Comparison of ENCODE assay signal across 11 mouse cellular contexts in genomic region chr6:142779812-142780573, GRCm38 (mm10). TPM values are rescaled to one million over a fixed set of nuclear protein-coding genes. Genes with fewer than 3 reads are reported as not detected.
DNase-seq lines count a peak whose midpoint lies in the region; ATAC-seq and TF ChIP-seq lines count a peak whose summit lies in the region.
"Had no signal": no experiment of that assay in that cellular context is flagged by ENCODE, and none has a peak within 500 bp of the region (broad histone marks: within the 10 kb centered on the region; RNA-seq: fewer than 3 reads in every experiment).

No protein-coding gene starts in this region.

- 0 out of 2 replicates have a peak overlapping the region, but pooled peaks have one; percentile 7 for H3K4me3 ChIP-seq in E14TG2a.4 (replicated peaks; ENCODE audit: low read length)
- H3K4me3 ChIP-seq in hindbrain, embryonic 11.5 days (ENCODE audit: low read depth, low read length) = no peak overlapping the region
- no peak overlapping the region for H3K4me3 ChIP-seq in midbrain, embryonic 16.5 days (ENCODE audit: low read depth, low read length)
- H3K4me3 ChIP-seq: limb, embryonic 12.5 days had no signal

- no peak overlapping the region for H3K9ac ChIP-seq in hindbrain, embryonic 11.5 days (ENCODE audit: low read depth, low read length)
- no peak overlapping the region for H3K9ac ChIP-seq in midbrain, embryonic 16.5 days (ENCODE audit: low read depth, low read length)
- H3K9ac ChIP-seq: limb, embryonic 12.5 days had no signal

- peaks cover 25% of the 10 kb centered on the region for H3K4me1 ChIP-seq in E14TG2a.4 (replicated peaks; ENCODE audit: low read depth, low read length)
- H3K4me1 ChIP-seq in hindbrain, embryonic 11.5 days (replicated peaks; ENCODE audit: control insufficient read depth, insufficient read depth, low read length) = peaks cover 2% of the 10 kb centered on the region; the same call in 1 of the 2 replicates
- 0 out of 2 replicates have a peak, but pooled peaks cover 2% of the 10 kb centered on the region for H3K4me1 ChIP-seq in midbrain, embryonic 16.5 days (ENCODE audit: control insufficient read depth, insufficient read depth, low read length)
- H3K4me1 ChIP-seq: limb, embryonic 12.5 days had no signal

- peak; percentile 74 for DNase-seq in CD4-positive helper T cell, adult 2 months (ENCODE audit: low read depth, low spot score)
- DNase-seq in hindbrain, embryonic 11.5 days (ENCODE audit: low spot score) = peak; percentile 22
- no peak for DNase-seq in left cerebral cortex, postnatal 25 days (ENCODE audit: low spot score in 2 of 2)
- DNase-seq in ovary, postnatal 36 days (ENCODE audit: low spot score) = no peak
- DNase-seq: gastrocnemius, postnatal 10 days had no signal

- no peak overlapping the region for H3K4me2 ChIP-seq in hindbrain, embryonic 11.5 days (replicated peaks; ENCODE audit: low read depth, low read length)
- H3K4me2 ChIP-seq in midbrain, embryonic 16.5 days (ENCODE audit: low read length) = no peak overlapping the region
- H3K4me2 ChIP-seq: limb, embryonic 12.5 days had no signal

- no peak overlapping the region for H3K27ac ChIP-seq in hindbrain, embryonic 11.5 days (ENCODE audit: low read depth, low read length)
- H3K27ac ChIP-seq in midbrain, embryonic 16.5 days (ENCODE audit: low read length) = no peak overlapping the region
- H3K27ac ChIP-seq: limb, embryonic 12.5 days had no signal

- no peaks in the 10 kb centered on the region for H3K27me3 ChIP-seq in E14TG2a.4 (ENCODE audit: insufficient read depth, low read length)
- no peaks in the 10 kb centered on the region for H3K27me3 ChIP-seq in hindbrain, embryonic 11.5 days (ENCODE audit: control insufficient read depth, insufficient read depth, low read length)
- H3K27me3 ChIP-seq in midbrain, embryonic 16.5 days (ENCODE audit: control insufficient read depth, insufficient read depth, low read depth, low read length) = no peaks in the 10 kb centered on the region
- H3K27me3 ChIP-seq: limb, embryonic 12.5 days; Patski had no signal

- peak; percentile 71 for ATAC-seq in hindbrain, embryonic 11.5 days (ENCODE audit: low FRiP score)
- peak; percentile 71 for ATAC-seq in midbrain, embryonic 16.5 days
- ATAC-seq in megakaryocyte-erythroid progenitor cell, adult 5-6 weeks (replicated peaks; ENCODE audit: low FRiP score, low TSS enrichment, poor library complexity, severe bottlenecking) = no peak

- 70% methylated on average over 14 of the region's 14 CpGs for WGBS in hindbrain, embryonic 11.5 days
- 46% methylated on average over 14 of the region's 14 CpGs for WGBS in midbrain, embryonic 16.5 days

- peaks cover 19% of the 10 kb centered on the region for H3K36me3 ChIP-seq in E14TG2a.4 (ENCODE audit: insufficient read depth, low read length)
- H3K36me3 ChIP-seq in hindbrain, embryonic 11.5 days (ENCODE audit: control insufficient read depth, insufficient read depth, low read length) = no peaks in the 10 kb centered on the region
- H3K36me3 ChIP-seq in midbrain, embryonic 16.5 days (ENCODE audit: control insufficient read depth, insufficient read depth, low read length) = peaks cover 1% of the 10 kb centered on the region; the same call in 1 of the 2 replicates

- intact Hi-C loops in left cerebral cortex, postnatal 25 days (cut with DNase I) = loop anchor here (1.0 to 10.0 kb wide), 3 partner anchors 35 to 395 kb away; no protein-coding TSS in a partner anchor

- TF ChIP-seq CTCF in E14TG2a.4 (conservative IDR thresholded peaks at IDR 0.05; ENCODE audit: low read length) = no peak

- no peaks in the 10 kb centered on the region for H3K9me3 ChIP-seq in E14TG2a.4 (ENCODE audit: low read length)
- no peaks in the 10 kb centered on the region for H3K9me3 ChIP-seq in hindbrain, embryonic 11.5 days (ENCODE audit: control insufficient read depth, low read length)
- no peaks in the 10 kb centered on the region for H3K9me3 ChIP-seq in midbrain, embryonic 16.5 days (replicated peaks; ENCODE audit: control insufficient read depth, low read length, poor library complexity, severe bottlenecking)
- H3K9me3 ChIP-seq: limb, embryonic 12.5 days had no signal

RNA-seq across cellular contexts. Expression of gene Cmas, which starts 23.5 kb away (rescaled TPM):
- 137 and 139 TPM in 2 replicates for polyA plus RNA-seq in hindbrain, embryonic 11.5 days (2014; fragmentation: Nextera tagmentation; extraction: Ambion mirVana)
- 226 and 229 TPM in 2 replicates for polyA plus RNA-seq in midbrain, embryonic 16.5 days (2015; fragmentation: Nextera tagmentation; extraction: Ambion mirVana)
- 100 to 1,000 TPM; 115 to 120 TPM for total RNA-seq in left cerebral cortex, postnatal 25 days (2021)
- 56.9 and 59.1 TPM in 2 replicates for total RNA-seq in megakaryocyte-erythroid progenitor cell, adult 5-6 weeks (2014; fragmentation: Nextera tagmentation)
- 49.5 and 84.8 TPM in 2 replicates for total RNA-seq in megakaryocyte-erythroid progenitor cell, adult 5-6 weeks (2017)

RNA-seq across cellular contexts. Expression of gene Sult6b2, which starts 24.3 kb away (rescaled TPM):
- 0.08 TPM in 1 of 2 replicates, not detected in the other for polyA plus RNA-seq in hindbrain, embryonic 11.5 days (2014; fragmentation: Nextera tagmentation; extraction: Ambion mirVana)
- polyA plus RNA-seq in midbrain, embryonic 16.5 days (2015; fragmentation: Nextera tagmentation; extraction: Ambion mirVana) = 0.24 and 0.25 TPM in 2 replicates
- under 1 TPM in 1 of 2 experiments, not detected in 1; 0.21 TPM for total RNA-seq in left cerebral cortex, postnatal 25 days (2021)
- total RNA-seq in megakaryocyte-erythroid progenitor cell, adult 5-6 weeks (2014; fragmentation: Nextera tagmentation) = not detected in 2 replicates
- total RNA-seq in megakaryocyte-erythroid progenitor cell, adult 5-6 weeks (2017) = not detected in 2 replicates
- total RNA-seq: gastrocnemius, postnatal 10 days had no signal
- polyA plus RNA-seq: kidney, adult 2 months; limb, embryonic 12.5 days had no signal

Comparison
In these comparisons a context has a peak if more than half of its experiments do, and no peak if none do; other contexts are left out.
1. DNase-seq: peak in CD4-positive helper T cell, adult 2 months (single experiment) and hindbrain, embryonic 11.5 days (single experiment); none in left cerebral cortex, postnatal 25 days (0 of 2) and ovary, postnatal 36 days (single experiment).